Mouse (Mus musculus) 3134 (cell line): ENCODE measurements around the gene Nfasc.

Experiments
- DNase-seq: peaks from one replicate; pipeline ENCODE4 v3.0.0-alpha.2; 2011; ENCODE audit warnings: low spot score; ENCODE audit not compliant: insufficient read length; ENCODE audit errors: extremely low read depth

Nfasc gene

GRCm38 (mm10) chr1:132591399-132591930 is 150.1 kb downstream of the Nfasc start:
- no peak for DNase-seq

- DNase-seq, result no peak
Measured at GRCm38 (mm10) chr1:132586679-132587201, 154.9 kb downstream of the Nfasc start.

- no peak for DNase-seq
Measured at GRCm38 (mm10) chr1:132585376-132585775, 156.2 kb downstream of the Nfasc start.

GRCm38 (mm10) chr1:132582998-132583604 is 158.5 kb downstream of the Nfasc start:
- DNase-seq, result no peak

DNA sequence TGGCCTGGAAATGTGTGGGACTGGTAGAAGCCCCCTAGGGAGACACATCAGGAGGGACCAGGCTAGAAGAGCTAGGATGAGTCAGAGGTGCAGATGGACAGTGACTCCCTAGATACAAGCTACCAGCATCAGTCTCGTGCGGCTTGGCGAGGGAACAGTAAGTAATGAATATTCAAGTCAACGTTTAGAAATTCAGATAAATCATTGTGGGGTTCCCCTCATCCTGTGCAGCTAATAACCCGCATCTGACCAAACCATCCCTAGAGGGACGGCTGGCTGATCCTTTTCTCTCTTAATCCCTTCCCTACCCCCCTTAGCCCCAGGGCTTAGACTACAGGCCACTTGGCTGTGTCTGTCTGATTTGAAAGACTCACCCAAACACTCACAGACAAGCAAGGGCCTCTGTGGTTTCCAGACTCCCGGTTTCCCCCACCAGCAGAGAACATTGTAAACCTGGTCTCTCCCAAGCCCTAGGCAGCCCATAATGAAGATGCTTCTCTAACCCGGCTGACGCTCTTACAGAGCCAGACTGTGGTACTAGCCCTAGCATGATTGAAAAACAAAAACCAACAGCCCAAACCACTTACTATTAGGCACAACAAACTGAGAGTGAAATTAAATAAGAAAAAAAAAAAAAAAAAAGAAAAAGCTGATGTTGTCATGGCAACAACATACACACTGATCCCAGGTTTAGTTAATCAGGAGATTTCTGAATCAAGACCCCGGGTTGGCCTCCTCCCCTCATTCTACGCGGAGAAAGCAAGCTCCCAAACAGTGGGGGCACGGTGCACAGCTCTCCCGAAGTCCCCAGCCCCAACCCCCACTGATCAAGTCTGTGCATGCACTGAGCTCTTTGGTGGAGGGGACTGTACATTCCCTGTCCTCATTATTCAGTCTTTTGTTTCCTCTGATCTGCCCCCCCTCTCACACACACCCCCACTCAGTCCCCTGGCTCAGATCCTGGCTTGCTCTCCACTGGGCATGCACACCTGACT is 159.5 kb downstream of the Nfasc start:
- no peak for DNase-seq

GRCm38 (mm10) chr1:132580063-132580462 is 161.5 kb downstream of the Nfasc start:
- DNase-seq, result no peak

- no peak for DNase-seq
Measured at GRCm38 (mm10) chr1:132576845-132577244, 164.8 kb downstream of the Nfasc start.

- no peak for DNase-seq
Measured at GRCm38 (mm10) chr1:132572851-132573250, 168.7 kb downstream of the Nfasc start.

GRCm38 (mm10) chr1:132571613-132572012 is 170.0 kb downstream of the Nfasc start:
- no peak for DNase-seq

DNA sequence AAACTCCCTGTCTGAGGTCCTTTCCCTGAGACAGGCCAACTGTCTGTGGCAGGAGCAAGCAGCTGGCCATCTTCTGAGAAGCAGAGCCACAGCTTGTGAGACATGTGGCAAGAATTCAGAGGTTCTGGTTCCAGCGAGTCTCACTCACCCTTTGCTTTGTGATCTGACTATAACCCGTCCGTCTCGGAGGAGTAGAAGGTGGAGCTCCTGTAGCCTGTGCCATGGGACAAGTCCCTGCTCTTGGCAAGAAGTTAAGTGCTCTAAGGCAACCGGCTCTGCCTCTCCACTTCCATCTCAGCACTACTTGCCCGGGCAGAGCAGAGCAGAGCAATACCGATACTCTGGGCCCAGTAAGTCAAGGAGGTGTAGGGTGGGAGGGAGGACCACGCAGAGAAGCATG is 170.7 kb downstream of the Nfasc start:
- DNase-seq, result no peak

GRCm38 (mm10) chr1:132570068-132570780 is 171.4 kb downstream of the Nfasc start:
- DNase-seq, result no peak

DNA sequence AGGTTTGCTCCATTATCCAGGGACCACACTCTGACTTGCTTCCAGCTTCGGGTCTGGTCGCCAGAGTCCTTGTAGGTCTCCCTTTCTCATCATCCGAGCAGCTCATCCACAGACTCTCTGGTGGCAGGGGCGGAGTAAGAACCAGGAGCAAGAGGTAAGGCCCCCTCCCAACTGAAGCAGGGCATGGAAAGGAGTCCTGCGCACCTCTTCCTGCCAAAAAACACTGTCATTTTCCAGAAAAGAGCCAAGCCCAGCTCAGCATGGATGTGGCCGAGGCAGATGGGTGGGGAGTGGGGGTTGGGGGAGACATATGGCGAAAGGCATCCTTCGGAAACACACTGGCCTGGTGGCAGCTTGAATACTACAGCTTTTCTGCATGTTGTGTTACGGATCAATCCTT is 172.1 kb downstream of the Nfasc start:
- DNase-seq, result no peak

DNA sequence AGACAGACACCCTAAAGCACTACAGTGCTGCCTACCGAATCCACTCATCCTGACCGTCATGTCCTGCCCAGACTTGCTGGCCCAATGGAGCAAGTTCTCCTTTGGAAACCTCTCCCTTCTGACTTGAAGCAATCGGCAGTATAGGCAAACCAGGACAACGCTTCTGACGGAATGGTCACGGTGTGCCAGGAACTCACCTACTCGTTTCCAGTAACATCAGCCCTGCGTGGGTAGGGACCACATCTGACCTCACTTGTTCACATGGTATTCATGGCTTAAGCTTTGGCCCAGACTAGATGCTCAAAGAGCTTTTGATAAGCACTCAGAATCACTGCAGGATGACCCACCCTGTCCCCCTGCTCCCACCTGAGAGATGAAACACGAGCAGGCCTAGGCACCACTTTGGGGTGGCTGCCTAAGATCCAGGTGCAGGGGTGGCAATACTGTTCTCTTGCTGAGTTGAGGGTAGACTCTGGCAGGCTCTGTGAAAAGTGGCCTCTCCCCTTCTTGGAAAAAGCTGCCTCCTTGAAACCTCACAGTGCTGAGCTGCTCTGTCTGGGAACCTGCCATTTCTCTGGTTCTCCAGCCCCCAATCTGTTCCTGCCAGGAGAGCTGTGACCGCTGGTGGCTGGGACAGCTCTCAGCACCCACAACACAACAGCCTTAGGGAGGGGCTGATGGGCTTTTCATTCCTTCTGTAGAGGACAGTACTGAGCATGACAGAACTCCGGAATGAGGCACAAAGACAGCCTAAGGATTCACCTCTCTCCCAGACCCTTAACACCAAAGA is 174.1 kb downstream of the Nfasc start:
- DNase-seq, result no peak

- no peak for DNase-seq
Measured at GRCm38 (mm10) chr1:132565766-132566165, 175.8 kb downstream of the Nfasc start.

DNA sequence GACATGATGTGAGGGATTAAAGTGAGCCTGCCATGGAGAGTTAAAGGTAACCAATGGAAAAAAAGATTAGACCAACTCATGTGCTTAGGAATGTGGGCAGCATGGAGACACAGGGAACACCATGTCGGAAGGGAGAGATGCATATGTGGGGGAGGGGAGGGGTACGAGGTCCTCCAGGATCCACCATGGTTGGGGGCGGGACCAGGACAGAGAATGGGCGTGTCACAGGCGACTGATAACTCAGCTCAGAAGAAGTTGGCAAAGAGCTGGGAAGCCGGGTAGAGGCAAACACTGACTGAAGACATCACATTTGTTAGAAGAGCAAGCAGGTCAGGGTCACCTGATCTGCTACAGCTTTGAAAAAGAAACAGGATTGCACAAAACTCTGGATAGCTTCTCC is 176.7 kb downstream of the Nfasc start:
- no peak for DNase-seq

DNA sequence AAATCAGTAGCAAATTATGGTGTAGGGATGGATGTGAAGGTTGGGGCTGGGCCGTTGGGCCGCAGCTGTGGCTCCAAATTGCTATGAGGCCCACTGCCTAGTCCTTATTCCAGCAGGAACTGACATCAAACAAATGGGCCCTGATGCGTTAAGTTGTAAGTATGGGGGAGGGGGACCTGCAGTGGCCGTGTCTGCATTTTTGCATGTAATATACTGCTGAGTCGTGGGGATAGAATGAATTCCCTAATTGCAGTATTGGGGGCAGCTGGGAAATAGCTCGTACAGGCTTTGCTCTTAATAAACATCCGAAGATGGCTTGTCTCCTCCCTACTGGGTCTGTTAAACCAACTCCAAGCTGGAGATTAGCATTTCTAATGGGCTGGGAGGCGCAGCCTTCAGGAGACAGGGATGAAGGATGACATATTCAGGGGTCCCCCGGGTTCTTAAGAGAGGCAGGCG is 179.2 kb downstream of the Nfasc start:
- DNase-seq, result no peak

DNA sequence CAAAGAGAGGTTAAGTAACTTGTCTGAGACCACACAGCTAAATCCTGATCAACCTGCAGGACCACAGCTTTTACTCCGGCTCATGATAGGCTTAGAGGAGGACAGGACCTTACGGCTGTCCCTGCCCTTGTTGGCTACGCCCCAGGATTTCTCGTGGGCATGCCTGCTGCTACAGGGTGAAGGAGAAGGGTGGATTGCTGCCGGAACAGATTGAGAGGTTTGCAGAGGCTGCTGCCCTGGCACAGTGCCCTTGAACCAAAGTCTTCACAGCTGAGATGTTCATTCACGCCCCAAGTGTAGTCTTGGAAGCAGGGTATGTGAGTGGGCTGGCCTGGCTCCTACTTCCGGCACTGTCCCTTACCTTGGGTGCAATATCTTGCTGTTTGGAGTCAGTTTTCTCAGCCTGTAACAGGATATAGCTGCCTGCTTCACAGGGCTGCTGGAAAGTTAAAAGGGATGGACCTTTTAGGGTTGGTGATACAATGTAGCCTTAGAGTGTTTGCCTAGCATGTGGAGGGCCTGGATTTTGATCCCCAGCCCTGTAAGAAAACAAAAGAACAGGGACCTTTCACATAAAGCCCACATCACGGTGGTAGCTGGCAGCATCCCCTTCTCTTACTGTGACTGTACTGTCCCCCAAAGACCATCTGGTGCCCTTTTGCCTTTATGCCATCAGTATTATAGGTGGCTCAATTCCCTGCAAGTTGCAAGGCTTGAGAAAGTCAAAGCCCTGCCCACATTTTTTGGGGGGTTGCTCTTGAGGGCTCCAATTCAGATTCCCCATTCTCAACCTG is 180.5 kb downstream of the Nfasc start:
- no peak for DNase-seq

GRCm38 (mm10) chr1:132559045-132559444 is 182.6 kb downstream of the Nfasc start:
- no peak for DNase-seq
